Mouse (Mus musculus) bone marrow, adult 2 months (tissue): ENCODE measurements around the gene Lipa.

ENCODE experiments used
- CTCF ChIP-seq: fragments of 200-500 bp; IDR thresholded peaks from 2 replicates; pipeline ENCODE4 v1.5.1; 2011; ENCODE audit warnings: low read length, control low read depth; ENCODE audit not compliant: control insufficient read depth, insufficient read depth
- POLR2A ChIP-seq: fragments of 200-500 bp; IDR thresholded peaks from 2 replicates; pipeline ENCODE4 v1.6.1; 2011; ENCODE audit warnings: low read depth, mild to moderate bottlenecking, control low read depth, low read length, borderline replicate concordance; ENCODE audit not compliant: control insufficient read depth

GRCm38 (mm10) chr19:34524646-34525045 lies 2.6 kb downstream of the Lipa start:
- no peak for TF ChIP-seq CTCF
- no peak for TF ChIP-seq POLR2A
